Mouse (Mus musculus) cerebellum, adult 2 months (tissue): ENCODE data around the gene Tubb4a.

Source experiments
- CTCF ChIP-seq: fragments of 200-500 bp; IDR thresholded peaks from 2 replicates; pipeline ENCODE4 v1.5.1; 2011; ENCODE audit warnings: low read depth, mild to moderate bottlenecking, control low read depth, low read length, moderate library complexity, borderline replicate concordance; ENCODE audit not compliant: insufficient read depth
- POLR2A ChIP-seq: fragments of 200-500 bp; IDR thresholded peaks from 2 replicates; pipeline ENCODE4 v1.6.1; 2011; ENCODE audit warnings: low read length, control low read depth, borderline replicate concordance; ENCODE audit not compliant: insufficient read depth

- TF ChIP-seq POLR2A = no peak
- TF ChIP-seq CTCF = no peak
These were observed 31.3 kb downstream of the Tubb4a start for GRCm38 (mm10) chr17:57056246-57056645.
